Mouse (Mus musculus) forebrain, embryonic 10.5 days (tissue): ENCODE measurements around the gene Gm45140. TPM values are rescaled to one million over a fixed set of nuclear protein-coding genes. Genes with fewer than 3 reads are reported as not detected.

ENCODE experiments used
- DNase-seq: peaks from one replicate; pipeline ENCODE4 v3.0.0-alpha.2; 2017; ENCODE audit warnings: low spot score; ENCODE audit errors: extremely low spot score
- H3K27ac ChIP-seq: fragments of 300-500 bp; sonication (generic); 2 replicates; pipeline ENCODE4 v1.5.1; 2016; ENCODE audit warnings: mild to moderate bottlenecking
- H3K27me3 ChIP-seq: fragments of 300-500 bp; sonication (generic); 2 replicates; pipeline ENCODE4 v1.6.1; 2016; ENCODE audit warnings: mild to moderate bottlenecking; ENCODE audit not compliant: poor library complexity, severe bottlenecking
- H3K36me3 ChIP-seq: fragments of 300-500 bp; sonication (generic); replicated peaks from 2 replicates; pipeline ENCODE4 v1.6.1; 2016; ENCODE audit warnings: mild to moderate bottlenecking, moderate library complexity
- H3K4me1 ChIP-seq: fragments of 300-500 bp; sonication (generic); 2 replicates; pipeline ENCODE4 v1.6.1; 2016
- H3K4me3 ChIP-seq: fragments of 300-500 bp; sonication (generic); 2 replicates; pipeline ENCODE4 v1.5.1; 2016; ENCODE audit warnings: mild to moderate bottlenecking, moderate library complexity
- H3K9me3 ChIP-seq: fragments of 300-500 bp; sonication (generic); 2 replicates; pipeline ENCODE4 v1.6.1; 2016; ENCODE audit warnings: mild to moderate bottlenecking, moderate library complexity
- WGBS: fragments of 180-500 bp; shearing (Covaris S2); methylation state at CpG from one replicate; pipeline ENCODE4 v1.1.7; 2016; 5-methylcytosine and 5-hydroxymethylcytosine counted together
- polyA plus RNA-seq: library from polyadenylated mRNA; unstranded; fragments of >200 nt; fragmentation: Nextera tagmentation; extraction: Ambion mirVana; gene quantifications from 2 replicates; pipeline ENCODE4 v1.2.1, GENCODE M21; 2016

Gm45140 gene
- polyA plus RNA-seq: 2.1 TPM in 2 replicates

- H3K36me3 ChIP-seq: peaks cover 61% of the 10 kb centered on the region
Observed at GRCm38 (mm10) chr6:87835695-87836094, at the start of gene Gm45140. Gene Gm45140, minus strand, starts transcription at chr6:87835795.

GRCm38 (mm10) chr6:87882816-87883215, 47.2 kb upstream of the Gm45140 start:
- no peak overlapping the region for H3K27ac ChIP-seq
- H3K27me3 ChIP-seq: no peaks in the 10 kb centered on the region
- DNase-seq: no peak
- no peaks in the 10 kb centered on the region for H3K9me3 ChIP-seq
- 74% methylated on average over 4 of the region's 4 CpGs for WGBS
- no peaks in the 10 kb centered on the region for H3K4me1 ChIP-seq
- H3K36me3 ChIP-seq: no peaks in the 10 kb centered on the region
- H3K4me3 ChIP-seq: no peak overlapping the region

More at GRCm38 (mm10) chr6:87835695-87836094, at the start of gene Gm45140:
- Histone ChIP-seq H3K27me3 (no peaks in the 10 kb centered on the region), H3K9me3 (no peaks in the 10 kb centered on the region), H3K27ac (no peak within 1 kb of the TSS), H3K4me3 (no peak within 1 kb of the TSS), H3K4me1 (peaks cover 23% of the 10 kb centered on the region)
- DNase-seq: no peak
- 96% methylated on average over 7 of the region's 7 CpGs for WGBS

- WGBS: 83% methylated on average over 3 of the region's 3 CpGs
- no peaks in the 10 kb centered on the region for H3K36me3 ChIP-seq
- H3K4me3 ChIP-seq: no peak overlapping the region
- no peaks in the 10 kb centered on the region for H3K27me3 ChIP-seq
- DNase-seq: no peak
- no peaks in the 10 kb centered on the region for H3K4me1 ChIP-seq
- H3K27ac ChIP-seq: no peak overlapping the region
- H3K9me3 ChIP-seq: no peaks in the 10 kb centered on the region
Observed at GRCm38 (mm10) chr6:87882221-87882620, 46.6 kb upstream of the Gm45140 start.

GRCm38 (mm10) chr6:87879628-87880027, 44.0 kb upstream of the Gm45140 start:
- H3K9me3 ChIP-seq: no peaks in the 10 kb centered on the region
- 81% methylated on average over 3 of the region's 3 CpGs for WGBS
- H3K27ac ChIP-seq: no peak overlapping the region
- DNase-seq: no peak
- H3K27me3 ChIP-seq: no peaks in the 10 kb centered on the region
- no peaks in the 10 kb centered on the region for H3K36me3 ChIP-seq
- no peak overlapping the region for H3K4me3 ChIP-seq
- H3K4me1 ChIP-seq: 0 out of 2 replicates have a peak, but pooled peaks cover 3% of the 10 kb centered on the region

GRCm38 (mm10) chr6:87879010-87879409, 43.4 kb upstream of the Gm45140 start:
- H3K27me3 ChIP-seq: no peaks in the 10 kb centered on the region
- no peaks in the 10 kb centered on the region for H3K36me3 ChIP-seq
- H3K9me3 ChIP-seq: no peaks in the 10 kb centered on the region
- H3K27ac ChIP-seq: no peak overlapping the region
- DNase-seq: no peak
- H3K4me3 ChIP-seq: no peak overlapping the region
- H3K4me1 ChIP-seq: 0 out of 2 replicates have a peak, but pooled peaks cover 3% of the 10 kb centered on the region
- WGBS: 53% methylated on average over 4 of the region's 4 CpGs

GRCm38 (mm10) chr6:87876068-87876643, 40.6 kb upstream of the Gm45140 start:
- Histone ChIP-seq H3K27ac (no peak overlapping the region), H3K4me1 (0 out of 2 replicates have a peak, but pooled peaks cover 3% of the 10 kb centered on the region), H3K27me3 (no peaks in the 10 kb centered on the region), H3K4me3 (no peak overlapping the region), H3K36me3 (no peaks in the 10 kb centered on the region), H3K9me3 (no peaks in the 10 kb centered on the region)
- 77% methylated on average over 13 of the region's 13 CpGs for WGBS
- DNase-seq: no peak

- no peak for DNase-seq
- no peaks in the 10 kb centered on the region for H3K27me3 ChIP-seq
- no peak overlapping the region for H3K27ac ChIP-seq
- 94% methylated on average over 7 of the region's 7 CpGs for WGBS
- 0 out of 2 replicates have a peak, but pooled peaks cover 3% of the 10 kb centered on the region for H3K4me1 ChIP-seq
- no peaks in the 10 kb centered on the region for H3K36me3 ChIP-seq
- H3K4me3 ChIP-seq: no peak overlapping the region
- no peaks in the 10 kb centered on the region for H3K9me3 ChIP-seq
Observed at GRCm38 (mm10) chr6:87875562-87875961, 40.0 kb upstream of the Gm45140 start.

- no peak overlapping the region for H3K27ac ChIP-seq
- H3K4me3 ChIP-seq: no peak overlapping the region
- 88% methylated on average over 1 of the region's 1 CpGs for WGBS
- no peaks in the 10 kb centered on the region for H3K27me3 ChIP-seq
- no peaks in the 10 kb centered on the region for H3K9me3 ChIP-seq
- no peaks in the 10 kb centered on the region for H3K36me3 ChIP-seq
- H3K4me1 ChIP-seq: 0 out of 2 replicates have a peak, but pooled peaks cover 3% of the 10 kb centered on the region
- no peak for DNase-seq
Observed at GRCm38 (mm10) chr6:87875083-87875482, 39.5 kb upstream of the Gm45140 start.

- WGBS: 90% methylated on average over 2 of the region's 2 CpGs
- Histone ChIP-seq H3K27ac (no peak overlapping the region), H3K36me3 (no peaks in the 10 kb centered on the region), H3K4me3 (no peak overlapping the region), H3K4me1 (0 out of 2 replicates have a peak, but pooled peaks cover 3% of the 10 kb centered on the region), H3K27me3 (no peaks in the 10 kb centered on the region), H3K9me3 (no peaks in the 10 kb centered on the region)
- no peak for DNase-seq
Observed at GRCm38 (mm10) chr6:87873963-87874362, 38.4 kb upstream of the Gm45140 start.

GRCm38 (mm10) chr6:87873104-87873503, 37.5 kb upstream of the Gm45140 start:
- H3K9me3 ChIP-seq: no peaks in the 10 kb centered on the region
- 0 out of 2 replicates have a peak, but pooled peaks cover 3% of the 10 kb centered on the region for H3K4me1 ChIP-seq
- H3K27me3 ChIP-seq: no peaks in the 10 kb centered on the region
- H3K27ac ChIP-seq: no peak overlapping the region
- 59% methylated on average over 1 of the region's 1 CpGs for WGBS
- H3K36me3 ChIP-seq: no peaks in the 10 kb centered on the region
- no peak for DNase-seq
- no peak overlapping the region for H3K4me3 ChIP-seq

GRCm38 (mm10) chr6:87871240-87871639, 35.6 kb upstream of the Gm45140 start:
- Histone ChIP-seq H3K36me3 (no peaks in the 10 kb centered on the region), H3K27me3 (no peaks in the 10 kb centered on the region), H3K9me3 (no peaks in the 10 kb centered on the region), H3K27ac (no peak overlapping the region), H3K4me1 (0 out of 2 replicates have a peak, but pooled peaks cover 1% of the 10 kb centered on the region), H3K4me3 (no peak overlapping the region)
- 86% methylated on average over 7 of the region's 7 CpGs for WGBS
- no peak for DNase-seq

GRCm38 (mm10) chr6:87870440-87870839, 34.8 kb upstream of the Gm45140 start:
- DNase-seq: no peak

GRCm38 (mm10) chr6:87868871-87869506, 33.4 kb upstream of the Gm45140 start:
- no peaks in the 10 kb centered on the region for H3K27me3 ChIP-seq
- no peaks in the 10 kb centered on the region for H3K9me3 ChIP-seq
- H3K4me3 ChIP-seq: no peak overlapping the region
- DNase-seq: no peak
- 83% methylated on average over 9 of the region's 9 CpGs for WGBS
- no peak overlapping the region for H3K27ac ChIP-seq
- H3K36me3 ChIP-seq: no peaks in the 10 kb centered on the region
- no peaks in the 10 kb centered on the region for H3K4me1 ChIP-seq

More at GRCm38 (mm10) chr6:87870440-87870839, 34.8 kb upstream of the Gm45140 start:
- no peak overlapping the region for H3K27ac ChIP-seq
- H3K36me3 ChIP-seq: no peaks in the 10 kb centered on the region
- no peaks in the 10 kb centered on the region for H3K4me1 ChIP-seq
- 82% methylated on average over 1 of the region's 1 CpGs for WGBS
- H3K9me3 ChIP-seq: no peaks in the 10 kb centered on the region
- H3K27me3 ChIP-seq: no peaks in the 10 kb centered on the region
- no peak overlapping the region for H3K4me3 ChIP-seq
